Mouse (Mus musculus): ENCODE results near the gene Gnb2.

DNA sequence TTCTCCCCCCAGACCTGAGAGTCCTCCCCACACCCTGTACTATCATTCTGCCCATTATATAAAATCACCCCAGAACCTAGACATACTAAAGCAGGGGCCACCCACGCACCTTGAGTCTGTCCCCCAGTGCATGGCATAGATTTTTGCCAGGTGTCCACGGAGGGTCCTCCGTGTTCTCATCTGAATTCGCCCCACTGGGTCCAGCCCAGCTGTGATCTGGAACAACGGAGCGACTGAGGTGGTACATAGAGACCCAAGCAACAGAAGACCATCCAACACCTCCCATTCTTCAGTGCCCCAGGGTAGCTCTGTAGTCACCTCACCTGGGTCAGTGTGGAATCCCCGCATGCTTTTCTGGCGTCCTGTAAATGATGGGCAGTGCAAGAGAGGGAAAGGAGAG lies 3.2 kb downstream of the Gnb2 start:
- TF ChIP-seq BHLHE40 (IDR thresholded peaks at IDR 0.05; ENCODE audit: borderline replicate concordance, low read depth, low read length) = no peak
- TF ChIP-seq ZKSCAN1 (IDR thresholded peaks at IDR 0.05; ENCODE audit: low read depth, low read length) = no peak
- no peak for TF ChIP-seq EP300 (IDR thresholded peaks at IDR 0.05; ENCODE audit: low read depth in 1 of 2, low read length in 2 of 2)
- TF ChIP-seq CHD2 (IDR thresholded peaks at IDR 0.05; ENCODE audit: low read length) = no peak
